Mouse (Mus musculus) heart, postnatal 0 days (tissue): ENCODE data around the gene Phox2a.

Experiments used
- CTCF ChIP-seq: IDR thresholded peaks from 2 replicates; pipeline ENCODE4 v1.5.1; 2016; ENCODE audit warnings: antibody characterized with exemption, control low read depth, low read depth
- EP300 ChIP-seq: IDR thresholded peaks from 2 replicates; pipeline ENCODE4 v1.6.1; 2016; ENCODE audit warnings: antibody characterized with exemption, low read depth

DNA sequence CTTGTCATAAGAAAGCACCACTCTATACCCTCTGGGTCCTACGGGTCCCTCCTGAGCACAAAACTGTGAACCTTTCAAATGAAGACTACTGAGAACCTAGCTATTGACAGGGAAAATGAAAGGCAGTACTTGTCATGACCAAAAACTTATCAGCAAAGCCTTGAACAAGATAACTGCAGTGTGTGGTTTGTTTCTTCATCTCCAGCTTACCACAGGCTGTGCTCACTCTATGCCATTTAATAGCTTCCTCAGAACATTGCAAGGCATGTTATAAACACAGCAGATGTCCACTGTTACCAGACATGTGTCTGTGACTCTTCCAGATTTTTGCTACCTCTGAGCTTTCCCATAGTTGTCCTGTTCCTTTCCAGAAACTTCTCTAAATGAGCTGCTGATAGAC is 41.1 kb upstream of the Phox2a start:
- TF ChIP-seq CTCF: no peak
- no peak for TF ChIP-seq EP300
